Mouse (Mus musculus) limb, embryonic 11.5 days (tissue): ENCODE measurements around the gene Gm11559. TPM values are rescaled to one million over a fixed set of nuclear protein-coding genes. Genes with fewer than 3 reads are reported as not detected.
"Not testable (repeated sequence)": the region's sequence is repeated elsewhere in the genome, so short reads cannot be mapped to it uniquely, and the experiment has no call there.

ENCODE experiments used
- ATAC-seq: fragments of 200-750 bp; cut with Nextera tagmentation; 2 replicates; pipeline ENCODE4 v1.8.0; 2017; ENCODE audit warnings: low read depth; ENCODE audit not compliant: insufficient number of reproducible peaks, low FRiP score, low TSS enrichment
- DNase-seq: peaks from one replicate; pipeline ENCODE4 v3.0.0-alpha.2; 2015; ENCODE audit warnings: low spot score
- H3K27ac ChIP-seq: fragments of 300-500 bp; sonication (generic); replicated peaks from 2 replicates; pipeline ENCODE4 v1.5.1; 2014; ENCODE audit warnings: low read depth, mild to moderate bottlenecking, low read length
- H3K27me3 ChIP-seq: fragments of 300-500 bp; sonication (generic); 2 replicates; pipeline ENCODE4 v1.6.1; 2014; ENCODE audit warnings: mild to moderate bottlenecking, low read length, mixed read lengths; ENCODE audit not compliant: control insufficient read depth, insufficient read depth
- H3K36me3 ChIP-seq: fragments of 300-500 bp; sonication (generic); 2 replicates; pipeline ENCODE4 v1.6.1; 2014; ENCODE audit warnings: mild to moderate bottlenecking, low read length, moderate library complexity, mixed read lengths; ENCODE audit not compliant: control insufficient read depth, insufficient read depth
- H3K4me1 ChIP-seq: fragments of 300-500 bp; sonication (generic); 2 replicates; pipeline ENCODE4 v1.6.1; 2014; ENCODE audit warnings: low read length, mixed read lengths; ENCODE audit not compliant: control insufficient read depth, insufficient read depth
- H3K4me2 ChIP-seq: fragments of 300-500 bp; sonication (generic); 2 replicates; pipeline ENCODE4 v1.6.1; 2014; ENCODE audit warnings: low read depth, mild to moderate bottlenecking, moderate library complexity; ENCODE audit not compliant: severe bottlenecking
- H3K4me3 ChIP-seq: fragments of 300-500 bp; sonication (generic); 2 replicates; pipeline ENCODE4 v1.5.1; 2014; ENCODE audit warnings: low read depth, low read length
- H3K9ac ChIP-seq: fragments of 300-500 bp; sonication (generic); 2 replicates; pipeline ENCODE4 v1.6.1; 2014; ENCODE audit warnings: mild to moderate bottlenecking, low read length
- H3K9me3 ChIP-seq: fragments of 300-500 bp; sonication (generic); 2 replicates; pipeline ENCODE4 v1.6.1; 2016; ENCODE audit warnings: low read length; ENCODE audit not compliant: control insufficient read depth
- WGBS: fragments of 180-500 bp; shearing (Covaris S2); extraction: QIAGEN DNeasy Blood & Tissue Kit; methylation state at CpG from one replicate; pipeline ENCODE4 v1.1.7; 2014; 5-methylcytosine and 5-hydroxymethylcytosine counted together
- polyA plus RNA-seq: library from polyadenylated mRNA; unstranded; fragments of >200 nt; fragmentation: Nextera tagmentation; extraction: Ambion mirVana; gene quantifications from 2 replicates; pipeline ENCODE4 v1.2.1, GENCODE M21; 2014

The Gm11559 gene
- polyA plus RNA-seq, 1 experiment from 2014 or later: not detected

GRCm38 (mm10) chr11:99873089-99873488, 8.8 kb downstream of the Gm11559 start, which contains the start of gene Krtap9-1:
Gene Krtap9-1, plus strand, starts transcription at chr11:99873389.
- not testable (repeated sequence) for DNase-seq, H3K4me2 ChIP-seq, H3K27me3 ChIP-seq, H3K9ac ChIP-seq, H3K4me3 ChIP-seq, ATAC-seq, H3K36me3 ChIP-seq, H3K4me1 ChIP-seq, H3K27ac ChIP-seq, H3K9me3 ChIP-seq
- 79% methylated on average over 1 of the region's 1 CpGs for WGBS

GRCm38 (mm10) chr11:99878887-99879286, 14.6 kb downstream of the Gm11559 start, which contains the start of gene Gm11567:
Gene Gm11567, plus strand, starts transcription at chr11:99879187.
- not testable (repeated sequence) for H3K9me3 ChIP-seq, H3K36me3 ChIP-seq, H3K4me3 ChIP-seq, H3K4me2 ChIP-seq, H3K27me3 ChIP-seq, H3K4me1 ChIP-seq, ATAC-seq, H3K9ac ChIP-seq, DNase-seq, H3K27ac ChIP-seq
- WGBS: 48% methylated on average over 1 of the region's 1 CpGs

- Histone ChIP-seq H3K36me3 (no peaks in the 10 kb centered on the region), H3K27me3 (no peaks in the 10 kb centered on the region), H3K4me1 (no peaks in the 10 kb centered on the region), H3K4me3 (no peak within 1 kb of the TSS), H3K4me2 (no peak within 1 kb of the TSS), H3K9me3 (no peaks in the 10 kb centered on the region), H3K27ac (no peak within 1 kb of the TSS), H3K9ac (no peak within 1 kb of the TSS)
- no peak for DNase-seq
- 87% methylated on average over 2 of the region's 2 CpGs for WGBS
- no peak for ATAC-seq
These were observed 43.3 kb downstream of the Gm11559 start, which contains the start of gene Krtap31-1 for GRCm38 (mm10) chr11:99907620-99908019. Gene Krtap31-1, plus strand, starts transcription at chr11:99907920.

GRCm38 (mm10) chr11:99914451-99914850, 50.2 kb downstream of the Gm11559 start, which contains the start of gene Gm11565:
Gene Gm11565, plus strand, starts transcription at chr11:99914751.
- Histone ChIP-seq H3K4me1 (no peaks in the 10 kb centered on the region), H3K9ac (no peak within 1 kb of the TSS), H3K4me2 (no peak within 1 kb of the TSS), H3K27me3 (no peaks in the 10 kb centered on the region), H3K36me3 (no peaks in the 10 kb centered on the region), H3K27ac (no peak within 1 kb of the TSS), H3K4me3 (no peak within 1 kb of the TSS), H3K9me3 (no peaks in the 10 kb centered on the region)
- ATAC-seq: no peak
- no peak for DNase-seq
- WGBS: 92% methylated on average over 3 of the region's 3 CpGs

Other genes starting within 250 kb of the Gm11559 start
- not detected in 2 replicates for gene Krtap2-4, start 249.6 kb upstream of the Gm11559 start, polyA plus RNA-seq
- gene Gm11562, start 244.0 kb upstream of the Gm11559 start, polyA plus RNA-seq: not detected in 2 replicates
- gene Krtap4-1, start 236.2 kb upstream of the Gm11559 start, polyA plus RNA-seq: not detected in 2 replicates
- not detected in 2 replicates for gene Krtap4-2, start 229.4 kb upstream of the Gm11559 start, polyA plus RNA-seq
- not detected in 2 replicates for gene Krtap4-7, start 220.4 kb upstream of the Gm11559 start, polyA plus RNA-seq
- not detected in 2 replicates for gene Gm11555, start 214.2 kb upstream of the Gm11559 start, polyA plus RNA-seq
- not detected in 2 replicates for gene Gm11563, start 205.5 kb upstream of the Gm11559 start, polyA plus RNA-seq
- not detected in 2 replicates for gene Krtap4-6, start 198.5 kb upstream of the Gm11559 start, polyA plus RNA-seq
- gene Gm14190, start 173.7 kb upstream of the Gm11559 start, polyA plus RNA-seq: not detected in 2 replicates
- not detected in 2 replicates for gene Gm14180, start 130.2 kb upstream of the Gm11559 start, polyA plus RNA-seq
- gene Gm11595, start 91.6 kb upstream of the Gm11559 start, polyA plus RNA-seq: not detected in 2 replicates
- not detected in 2 replicates for gene Krtap4-8, start 83.8 kb upstream of the Gm11559 start, polyA plus RNA-seq
- not detected in 2 replicates for gene Krtap4-9, start 79.3 kb upstream of the Gm11559 start, polyA plus RNA-seq
- not detected in 2 replicates for gene Gm11596, start 71.0 kb upstream of the Gm11559 start, polyA plus RNA-seq
- gene Gm11569, start 65.5 kb upstream of the Gm11559 start, polyA plus RNA-seq: not detected in 2 replicates
- not detected in 2 replicates for gene Gm11554, start 60.0 kb upstream of the Gm11559 start, polyA plus RNA-seq
- gene Krtap4-13, start 54.6 kb upstream of the Gm11559 start, polyA plus RNA-seq: not detected in 2 replicates
- gene Gm11564, start 48.8 kb upstream of the Gm11559 start, polyA plus RNA-seq: not detected in 2 replicates
- gene 2300003K06Rik, start 26.4 kb upstream of the Gm11559 start, polyA plus RNA-seq: not detected in 2 replicates
- not detected in 2 replicates for gene Krtap4-16, start 12.9 kb upstream of the Gm11559 start, polyA plus RNA-seq
- gene Gm11568, start 6.6 kb upstream of the Gm11559 start, polyA plus RNA-seq: not detected in 2 replicates
- gene Krtap9-1, start 8.9 kb downstream of the Gm11559 start, polyA plus RNA-seq: not detected in 2 replicates
- gene Gm11567, start 14.7 kb downstream of the Gm11559 start, polyA plus RNA-seq: not detected in 2 replicates
- not detected in 2 replicates for gene Krtap31-1, start 43.4 kb downstream of the Gm11559 start, polyA plus RNA-seq
- not detected in 2 replicates for gene Gm11565, start 50.3 kb downstream of the Gm11559 start, polyA plus RNA-seq
- not detected in 2 replicates for gene Krtap31-2, start 71.8 kb downstream of the Gm11559 start, polyA plus RNA-seq
- gene Krtap9-5, start 84.0 kb downstream of the Gm11559 start, polyA plus RNA-seq: not detected in 2 replicates
- gene Krtap29-1, start 114.6 kb downstream of the Gm11559 start, polyA plus RNA-seq: not detected in 2 replicates
- gene Krtap16-1, start 122.1 kb downstream of the Gm11559 start, polyA plus RNA-seq: not detected in 2 replicates
- 0.48 and 1.0 TPM in 2 replicates for gene Krtap17-1, start 129.5 kb downstream of the Gm11559 start, polyA plus RNA-seq
- not detected in 2 replicates for gene Krt33a, start 151.7 kb downstream of the Gm11559 start, polyA plus RNA-seq
- gene Krt33b, start 165.4 kb downstream of the Gm11559 start, polyA plus RNA-seq: 0.15 and 0.16 TPM in 2 replicates
- gene Krt34, start 177.1 kb downstream of the Gm11559 start, polyA plus RNA-seq: not detected in 2 replicates
- gene Krt31, start 186.1 kb downstream of the Gm11559 start, polyA plus RNA-seq: not detected in 2 replicates
- gene Krt32, start 223.8 kb downstream of the Gm11559 start, polyA plus RNA-seq: not detected in 2 replicates
- 0.11 TPM in 1 of 2 replicates, not detected in the other for gene Krt35, start 231.8 kb downstream of the Gm11559 start, polyA plus RNA-seq
- gene Krt36, start 241.2 kb downstream of the Gm11559 start, polyA plus RNA-seq: 0.08 and 0.11 TPM in 2 replicates